Mouse (Mus musculus) cortical plate, adult 2 months (tissue): ENCODE results near the gene Ppl.

ENCODE experiments used
- CTCF ChIP-seq: fragments of 200-500 bp; IDR thresholded peaks from 2 replicates; pipeline ENCODE4 v1.5.1; 2011; ENCODE audit warnings: mild to moderate bottlenecking, control low read depth, low read length; ENCODE audit not compliant: insufficient read depth; ENCODE audit errors: extremely low read depth
- POLR2A ChIP-seq: fragments of 200-500 bp; IDR thresholded peaks from 2 replicates; pipeline ENCODE4 v1.6.1; 2011; ENCODE audit warnings: mild to moderate bottlenecking, low read length, control low read depth; ENCODE audit not compliant: insufficient read depth; ENCODE audit errors: extremely low read depth

DNA sequence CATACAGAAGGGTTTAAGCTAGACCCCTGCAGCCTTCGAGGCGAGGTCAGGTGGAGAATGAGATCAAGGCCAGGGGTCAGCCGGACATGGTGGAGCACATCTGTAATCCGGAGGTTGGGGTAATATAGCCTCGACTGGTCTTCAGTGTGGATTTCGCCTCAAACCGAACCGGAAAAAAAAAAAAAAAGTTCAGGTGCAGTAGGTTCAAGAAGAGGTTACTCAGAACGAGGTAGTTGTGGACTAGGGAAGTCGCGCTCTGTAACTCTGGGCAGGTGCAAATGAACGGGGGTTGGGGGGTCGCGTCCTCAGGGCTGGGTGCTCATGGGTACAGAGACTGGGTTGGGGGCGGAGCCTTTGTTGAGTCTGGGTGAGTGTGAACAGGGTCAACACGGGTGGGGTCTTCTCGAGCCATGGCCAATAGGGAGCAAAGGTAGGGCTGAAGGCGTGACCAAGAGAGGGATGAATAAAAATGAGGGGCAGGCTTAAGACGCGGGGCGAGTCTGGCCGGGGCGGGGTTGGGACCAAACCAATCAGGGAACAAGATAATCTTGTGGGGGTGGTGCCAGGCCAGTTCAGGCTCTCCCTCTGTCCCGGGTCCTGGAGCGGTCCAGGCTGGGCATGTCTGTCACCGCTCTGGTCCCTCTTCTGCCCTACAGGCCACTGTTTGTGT lies 14.3 kb upstream of the Ppl start:
- TF ChIP-seq CTCF = no peak
- TF ChIP-seq POLR2A = no peak
